Mouse (Mus musculus) C2C12 (cell line): ENCODE measurements around the gene Gm49345. TPM values are rescaled to one million over a fixed set of nuclear protein-coding genes. Genes with fewer than 3 reads are reported as not detected.

ENCODE experiments used
- H3K27me3 ChIP-seq: one replicate; pipeline ENCODE4 v1.6.1; 2011; ENCODE audit not compliant: control insufficient read depth, insufficient read depth, insufficient read length
- H3K36me3 ChIP-seq: one replicate; pipeline ENCODE4 v1.6.1; 2011; ENCODE audit not compliant: control insufficient read depth, insufficient read depth
- H3K4me3 ChIP-seq: one replicate; pipeline ENCODE4 v1.5.1; 2011; ENCODE audit warnings: mild to moderate bottlenecking, control low read depth; ENCODE audit not compliant: poor library complexity, insufficient read depth, severe bottlenecking
- H3K79me2 ChIP-seq: one replicate; pipeline ENCODE4 v1.6.1; 2011; ENCODE audit not compliant: control insufficient read depth, insufficient read depth
- H3K79me3 ChIP-seq: one replicate; pipeline ENCODE4 v1.6.1; 2011; ENCODE audit warnings: low read depth, control low read depth
- H3ac ChIP-seq: one replicate; pipeline ENCODE3; 2011; ENCODE audit warnings: low read depth; ENCODE audit not compliant: control insufficient read depth, insufficient read length
- CEBPB ChIP-seq: IDR thresholded peaks from one replicate; pipeline ENCODE4 v1.6.1; 2011; ENCODE audit warnings: low read depth, mild to moderate bottlenecking, control low read depth, moderate library complexity
- CTCF ChIP-seq: IDR thresholded peaks from one replicate; pipeline ENCODE4 v1.5.1; 2011; ENCODE audit not compliant: control insufficient read depth, insufficient read depth, insufficient read length
- FOSL1 ChIP-seq: IDR thresholded peaks from one replicate; pipeline ENCODE4 v1.8.0; 2011; ENCODE audit warnings: mild to moderate bottlenecking, low read length; ENCODE audit not compliant: poor library complexity, insufficient read depth, severe bottlenecking
- MAX ChIP-seq: IDR thresholded peaks from one replicate; pipeline ENCODE4 v1.6.1; 2011; ENCODE audit warnings: mild to moderate bottlenecking, control low read depth
- MYOD1 ChIP-seq: IDR thresholded peaks from one replicate; pipeline ENCODE4 v1.6.1; 2011; ENCODE audit warnings: low read depth; ENCODE audit not compliant: control insufficient read depth, insufficient read length
- MYOG ChIP-seq: IDR thresholded peaks from one replicate; pipeline ENCODE4 v1.6.1; 2011; ENCODE audit not compliant: control insufficient read depth, insufficient read length; ENCODE audit errors: extremely low read depth
- USF1 ChIP-seq: IDR thresholded peaks from one replicate; pipeline ENCODE4 v1.6.1; 2011; ENCODE audit warnings: low read depth, mild to moderate bottlenecking, control low read depth, moderate library complexity
- polyA plus RNA-seq: library from polyadenylated mRNA; unstranded; fragments of >200 nt; fragmentation: generic; extraction: Trizol; gene quantifications from one replicate; pipeline ENCODE4 v1.2.1, GENCODE M21; 2012; ENCODE audit warnings: missing spikeins

Gene Gm49345
- polyA plus RNA-seq, 1 experiment: 0.23 TPM

- Histone ChIP-seq H3K79me2 (peaks cover 40% of the 10 kb centered on the region), H3K4me3 (no peak overlapping the region), H3K27me3 (no peaks in the 10 kb centered on the region), H3K79me3 (peaks cover 34% of the 10 kb centered on the region), H3K36me3 (peaks cover 37% of the 10 kb centered on the region), H3ac (no peak overlapping the region)
- TF ChIP-seq FOSL1 (no peak), MYOG (no peak), MAX (no peak), USF1 (no peak), MYOD1 (no peak), CTCF (no peak), CEBPB (no peak)
Measured at GRCm38 (mm10) chr13:67545941-67546340, 91.6 kb downstream of the Gm49345 start.

Other genes starting within 250 kb of the Gm49345 start
- gene Zfp429, start 237.9 kb downstream of the Gm49345 start, polyA plus RNA-seq: 1.4 TPM
- not detected for gene Zfp459, start 216.4 kb downstream of the Gm49345 start, polyA plus RNA-seq
- gene Zfp874a, start 186.1 kb downstream of the Gm49345 start, polyA plus RNA-seq: 0.75 TPM
- gene Zfp874b, start 153.5 kb downstream of the Gm49345 start, polyA plus RNA-seq: 1.4 TPM
- gene Zfp58, start 137.2 kb downstream of the Gm49345 start, polyA plus RNA-seq: 1.3 TPM
- gene Gm26965, start 111.6 kb downstream of the Gm49345 start, polyA plus RNA-seq: not detected
- 13.1 TPM for gene Zfp87, start 111.6 kb downstream of the Gm49345 start, polyA plus RNA-seq
- gene Zfp748, start 83.9 kb downstream of the Gm49345 start, polyA plus RNA-seq: 1.1 TPM
- 0.94 TPM for gene Zfp729b, start 28.1 kb downstream of the Gm49345 start, polyA plus RNA-seq
- 0.68 TPM for gene Zfp729a, start within 50 bp of the Gm49345 start, polyA plus RNA-seq
- 0.73 TPM for gene Zfp738, start 49.3 kb upstream of the Gm49345 start, polyA plus RNA-seq
- 1.3 TPM for gene Zfp65, start 91.4 kb upstream of the Gm49345 start, polyA plus RNA-seq
- 0.51 TPM for gene Zfp85, start 117.5 kb upstream of the Gm49345 start, polyA plus RNA-seq
- 0.04 TPM for gene Zfp493, start 141.9 kb upstream of the Gm49345 start, polyA plus RNA-seq
- 0.22 TPM for gene Zfp273, start 176.0 kb upstream of the Gm49345 start, polyA plus RNA-seq
- not detected for gene Gm10037, start 193.3 kb upstream of the Gm49345 start, polyA plus RNA-seq
- gene BC048507, start 225.6 kb upstream of the Gm49345 start, polyA plus RNA-seq: not detected